Mouse (Mus musculus): ENCODE measurements at regions not wholly inside any gene's neighbourhood (a gene's known extent, or its start where the extent isn't known, plus 50 kb on each side); places are given as distances from the start of the nearest gene placed in this dataset.

- TF ChIP-seq CTCF (IDR thresholded peaks at IDR 0.05; ENCODE audit: low read depth, low read length) (no peak), POLR2A (IDR thresholded peaks at IDR 0.05; ENCODE audit: insufficient read depth, low read length) (no peak), EP300 (IDR thresholded peaks at IDR 0.05; ENCODE audit: insufficient read depth, low read depth, low read length) (no peak)
These were observed 101.5 kb upstream of the Pgrmc2 start for GRCm38 (mm10) chr3:41184375-41184774.
